In the genomic region with DNA sequence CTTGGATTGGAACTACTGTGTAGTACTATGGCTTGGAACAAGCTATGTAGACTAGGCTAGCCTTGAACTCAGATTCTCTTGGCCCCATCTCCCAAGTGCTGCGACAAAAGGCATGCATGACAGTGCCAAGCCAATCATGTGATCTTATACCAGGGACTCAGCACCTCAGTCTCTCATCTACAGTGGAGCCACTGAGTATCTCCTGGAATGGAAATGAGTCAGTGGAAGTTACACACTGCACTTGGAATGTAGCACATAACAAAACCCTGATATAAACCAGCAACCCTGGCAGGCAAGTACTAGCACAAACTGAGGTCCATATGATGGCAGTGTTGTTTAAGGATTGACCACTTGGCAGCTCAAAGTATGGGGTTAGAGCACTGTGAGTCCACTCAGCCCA, we compare ENCODE assay signal across 24 mouse cellular contexts. TPM values are rescaled to one million over a fixed set of nuclear protein-coding genes. Genes with fewer than 3 reads are reported as not detected.
"Had no signal": no experiment of that assay in that cellular context is flagged by ENCODE, and none has a peak within 500 bp of the region (broad histone marks: within the 10 kb centered on the region; RNA-seq: fewer than 3 reads in every experiment).

No protein-coding gene starts in this region.

- H3K4me2 ChIP-seq: limb, embryonic 12.5 days; limb, embryonic 15.5 days; liver, embryonic 11.5 days; lung, embryonic 14.5 days; midbrain, embryonic 12.5 days; midbrain, embryonic 15.5 days; neural tube, embryonic 13.5 days; stomach, embryonic 15.5 days had no signal

- H3K9ac ChIP-seq: limb, embryonic 12.5 days; limb, embryonic 15.5 days; liver, embryonic 14.5 days; liver, postnatal 0 days; lung, embryonic 14.5 days; midbrain, embryonic 12.5 days; midbrain, embryonic 15.5 days; neural tube, embryonic 13.5 days; stomach, embryonic 15.5 days had no signal

- DNase-seq: kidney, adult 9 months; kidney, postnatal 14 days; kidney, postnatal 4 days; left cerebral cortex, postnatal 4 days; liver, postnatal 0 days; lung, embryonic 14.5 days; retina, postnatal 1 day; right cerebral cortex, postnatal 25 days; spleen, adult 18-20 months; thymus, adult 18-20 months; thymus, postnatal 36 days had no signal

- H3K27me3 ChIP-seq: limb, embryonic 12.5 days; limb, embryonic 15.5 days; megakaryocyte, embryonic 14.5 days; midbrain, embryonic 12.5 days; midbrain, embryonic 15.5 days; neural tube, embryonic 13.5 days; stomach, embryonic 15.5 days had no signal

- ATAC-seq: liver, postnatal 0 days; lung, postnatal 0 days; midbrain, embryonic 15.5 days had no signal

- H3K9me3 ChIP-seq: limb, embryonic 12.5 days; limb, embryonic 15.5 days; megakaryocyte, embryonic 14.5 days; midbrain, embryonic 12.5 days; midbrain, embryonic 15.5 days; neural tube, embryonic 13.5 days; stomach, embryonic 15.5 days had no signal

- H3K4me3 ChIP-seq: limb, embryonic 12.5 days; limb, embryonic 15.5 days; midbrain, embryonic 12.5 days; midbrain, embryonic 15.5 days; myocyte; neural tube, embryonic 13.5 days; stomach, embryonic 15.5 days had no signal

- H3K4me1 ChIP-seq: stomach, embryonic 15.5 days had no signal

- H3K27ac ChIP-seq: limb, embryonic 12.5 days; limb, embryonic 15.5 days; liver, embryonic 14.5 days; macrophage; midbrain, embryonic 12.5 days; midbrain, embryonic 15.5 days; neural tube, embryonic 13.5 days; stomach, embryonic 15.5 days had no signal

RNA-seq across cellular contexts. Expression of gene Zscan22, which starts 7.5 kb away (rescaled TPM):
- total RNA-seq: monocyte, adult 5-6 weeks had no signal

RNA-seq across cellular contexts. Expression of gene Rnf225, which starts 22.1 kb away (rescaled TPM):
- total RNA-seq: monocyte, adult 5-6 weeks had no signal
- polyA plus RNA-seq: macrophage had no signal
